Mouse (Mus musculus) adrenal gland, postnatal 10 days (tissue): ENCODE measurements at regions not wholly inside any gene's neighbourhood (a gene's known extent, or its start where the extent isn't known, plus 50 kb on each side); places are given as distances from the start of the nearest gene placed in this dataset.

Experiments used
- DNase-seq: peaks from one replicate; pipeline ENCODE4 v3.0.0; 2021; ENCODE audit warnings: mixed read lengths

DNA sequence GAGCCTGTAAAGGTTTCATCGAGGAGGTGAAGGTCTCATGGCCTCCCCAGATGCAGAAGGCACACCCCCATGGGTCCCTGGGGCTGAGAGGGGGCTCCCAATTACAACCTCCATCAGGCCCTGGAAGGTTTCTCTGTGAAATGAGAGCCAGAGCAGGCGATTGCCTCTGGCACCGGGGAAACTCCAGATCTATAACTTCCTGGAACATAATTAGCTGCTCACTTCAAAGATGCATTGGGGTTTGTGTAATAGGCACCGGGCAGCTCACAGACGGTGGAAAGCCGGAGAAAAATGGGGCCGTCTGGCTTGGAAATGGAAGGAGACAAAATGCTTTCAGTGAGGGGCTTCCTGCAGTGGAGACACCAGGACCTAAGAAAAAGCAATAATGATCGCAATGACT lies 151.2 kb upstream of the Mvb12b start:
- DNase-seq: no peak

GRCm38 (mm10) chr2:34033212-34033611 lies 145.5 kb upstream of the Mvb12b start:
- no peak for DNase-seq

DNA sequence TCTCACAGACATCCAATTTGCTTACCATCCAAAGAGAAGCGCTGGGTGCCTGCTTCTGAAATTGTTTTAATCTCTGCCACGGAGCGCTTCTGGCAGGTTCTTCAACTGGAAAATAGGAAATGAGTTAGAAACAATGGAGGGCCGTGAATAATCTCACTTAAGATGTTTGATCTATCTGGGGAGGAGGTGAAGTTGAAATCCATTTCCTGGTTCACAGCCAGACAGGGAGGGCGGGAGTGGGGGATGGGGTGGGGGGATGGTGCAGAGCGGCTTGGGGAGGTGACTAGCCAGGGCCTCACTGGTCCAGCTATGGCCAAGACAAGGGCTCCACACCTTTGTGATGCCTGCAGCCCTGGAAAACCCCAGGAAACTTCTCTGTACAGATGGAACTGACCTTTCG lies 143.7 kb upstream of the Mvb12b start:
- no peak for DNase-seq

DNA sequence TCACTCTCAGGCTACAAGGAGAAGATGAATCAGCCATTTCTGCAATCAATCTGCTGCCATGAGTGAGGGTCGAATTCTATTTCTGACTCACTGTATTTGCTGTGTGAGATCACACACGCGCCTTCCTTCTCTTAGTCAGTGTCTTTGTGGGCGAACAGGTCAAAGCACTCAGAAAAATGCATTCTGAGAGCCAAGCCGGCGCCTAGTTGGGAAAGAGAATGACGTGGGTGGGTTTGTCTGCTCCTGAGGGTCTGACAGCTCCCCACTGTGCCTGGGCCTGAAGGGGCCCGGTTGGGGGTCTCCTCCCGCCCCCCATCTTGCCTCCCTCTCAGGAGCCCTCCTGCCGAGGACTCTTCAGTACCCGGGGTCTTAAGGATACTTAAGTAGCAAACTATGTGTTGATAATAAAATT lies 143.3 kb upstream of the Mvb12b start:
- DNase-seq: peak; percentile 32

- DNase-seq: no peak
Measured at GRCm38 (mm10) chr2:34027445-34027844, 139.7 kb upstream of the Mvb12b start.

GRCm38 (mm10) chr2:34026566-34027360 lies 139.0 kb upstream of the Mvb12b start:
- no peak for DNase-seq

- DNase-seq: peak; percentile 50
Measured at GRCm38 (mm10) chr2:34025715-34026360, 138.1 kb upstream of the Mvb12b start.

DNA sequence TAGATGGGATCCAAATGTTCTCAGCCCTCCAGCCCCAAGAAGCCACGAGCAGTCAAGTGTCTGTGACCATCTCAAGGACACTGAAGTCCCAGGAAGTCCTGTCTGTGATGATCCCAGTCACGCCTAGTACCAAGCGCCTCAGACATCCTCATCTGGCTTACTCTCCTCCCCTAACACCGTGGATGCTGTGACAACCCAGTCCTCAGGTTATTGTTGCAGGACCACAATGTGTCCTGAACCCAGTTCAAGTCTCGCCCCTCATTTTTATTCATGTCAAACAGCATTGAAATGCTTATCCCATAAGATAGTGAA lies 129.4 kb upstream of the Mvb12b start:
- DNase-seq: no peak

DNA sequence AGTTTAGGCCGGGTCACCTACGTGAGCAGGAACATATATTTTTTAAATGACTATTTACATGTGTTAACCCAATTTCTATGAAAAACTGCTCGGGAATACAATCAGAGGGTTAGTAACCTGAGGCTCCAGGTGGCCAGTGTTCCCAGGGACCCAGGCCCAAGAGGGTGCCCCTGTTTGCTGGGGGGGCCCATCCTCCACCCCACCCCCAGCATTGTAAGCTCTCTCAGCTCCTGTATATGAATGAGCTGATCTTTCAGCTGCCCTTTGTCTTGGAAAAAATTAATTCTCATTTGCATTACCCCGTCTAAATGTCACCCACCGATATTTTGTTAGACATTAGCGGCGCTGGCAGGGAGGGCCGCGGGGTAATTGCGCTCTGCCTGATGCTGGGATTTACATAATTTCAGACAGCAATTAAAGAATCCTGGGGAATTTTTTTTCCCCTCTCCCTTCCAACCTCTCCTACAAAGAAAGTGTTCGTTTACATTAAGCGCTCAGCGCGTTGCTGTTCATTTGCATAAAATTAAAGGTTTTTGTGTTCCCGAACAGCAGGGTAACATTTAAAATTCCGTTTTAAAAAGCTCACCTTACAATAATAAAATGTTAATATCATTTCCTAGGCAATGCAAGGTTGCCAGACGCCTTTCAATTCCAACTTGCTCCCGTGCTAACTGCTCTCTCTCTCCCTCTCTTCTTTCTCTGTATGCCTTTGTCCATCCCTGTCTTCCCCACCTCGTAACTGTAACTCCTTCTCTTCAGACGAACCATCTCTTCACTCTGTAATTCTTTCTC lies 128.8 kb upstream of the Mvb12b start:
- DNase-seq: no peak

DNA sequence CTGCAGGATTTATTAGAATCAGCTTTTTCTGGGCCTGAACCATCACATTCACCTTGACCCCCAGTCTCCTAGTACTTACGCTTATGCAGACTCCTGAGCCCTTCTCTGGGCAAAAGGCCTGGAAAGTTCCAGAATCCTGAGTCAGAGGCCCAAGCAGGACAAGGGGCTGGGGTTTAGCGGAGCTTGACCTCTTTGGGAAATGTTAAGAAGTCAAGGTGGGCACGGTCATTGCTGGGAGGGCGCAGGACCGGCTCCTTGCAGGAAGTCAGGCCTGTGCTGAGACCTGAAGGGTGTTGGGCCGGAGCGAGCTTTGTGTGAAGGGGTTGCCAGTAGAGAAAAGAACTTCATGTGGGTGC lies 127.9 kb upstream of the Mvb12b start:
- DNase-seq: no peak

GRCm38 (mm10) chr2:34014868-34015639 lies 127.3 kb upstream of the Mvb12b start:
- no peak for DNase-seq

GRCm38 (mm10) chr2:34010166-34010565 lies 122.4 kb upstream of the Mvb12b start:
- DNase-seq: no peak

GRCm38 (mm10) chr2:34007916-34008315 lies 120.2 kb upstream of the Mvb12b start:
- DNase-seq: no peak

DNA sequence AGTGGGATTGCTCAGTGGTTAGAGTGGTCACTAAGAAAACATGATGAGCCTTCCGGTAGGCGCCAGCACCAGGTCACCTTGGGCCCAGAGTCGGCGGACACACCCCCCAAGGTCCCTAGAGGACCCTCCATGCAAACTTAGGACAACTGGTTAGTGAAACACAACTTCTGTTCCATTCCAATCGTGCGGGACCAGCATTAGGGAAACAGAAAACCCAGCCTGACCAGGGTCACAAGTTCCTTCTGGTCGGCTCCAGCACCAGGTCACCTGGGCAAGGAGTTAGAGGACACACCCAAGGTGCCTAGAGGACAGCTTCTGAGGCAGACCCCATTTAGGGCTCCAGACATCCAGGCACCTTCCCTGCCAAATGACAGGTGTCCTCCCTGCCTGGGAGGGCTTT lies 109.4 kb upstream of the Mvb12b start:
- no peak for DNase-seq

DNA sequence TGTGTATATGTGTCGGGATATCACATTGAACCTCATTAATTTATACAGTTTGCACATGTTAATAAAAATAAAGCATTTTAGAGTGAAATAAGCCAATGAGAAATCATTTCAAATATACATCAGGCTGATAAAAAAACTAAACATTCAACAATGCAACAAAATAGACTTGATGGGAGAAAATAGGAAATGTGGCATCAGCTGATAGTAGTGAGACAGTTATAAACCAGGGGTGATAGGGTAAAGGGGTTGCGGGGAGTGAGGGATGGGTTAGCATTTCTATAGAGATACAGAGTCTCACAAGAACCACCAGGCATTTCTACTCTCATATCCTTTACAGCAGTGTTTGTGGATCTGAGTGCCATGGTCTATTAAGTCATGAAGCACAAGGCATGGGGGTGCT lies 108.6 kb upstream of the Mvb12b start:
- no peak for DNase-seq

- DNase-seq: no peak
Measured at GRCm38 (mm10) chr2:33991299-33991698, 103.6 kb upstream of the Mvb12b start.

DNA sequence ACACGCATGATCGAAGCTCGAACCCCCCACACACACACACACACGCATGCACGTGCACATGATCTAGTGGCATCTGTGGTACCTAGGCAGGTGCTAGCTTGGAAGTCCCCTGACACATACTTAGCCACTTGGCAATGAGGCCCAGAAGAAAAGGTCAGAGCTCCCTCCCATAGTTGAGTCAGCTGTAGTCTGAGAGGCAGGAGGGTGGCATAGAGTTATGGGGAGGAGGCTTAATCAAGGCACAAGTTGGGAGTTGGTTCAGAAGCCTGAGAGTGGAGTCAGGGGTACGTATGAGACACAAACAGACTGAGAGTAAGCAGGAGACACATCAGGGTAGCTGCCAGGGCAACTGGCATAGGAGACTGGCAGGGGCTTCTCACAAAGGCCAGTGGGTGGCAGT lies 103.0 kb upstream of the Mvb12b start:
- DNase-seq: no peak

GRCm38 (mm10) chr2:33989555-33990370 lies 102.0 kb upstream of the Mvb12b start:
- no peak for DNase-seq

DNA sequence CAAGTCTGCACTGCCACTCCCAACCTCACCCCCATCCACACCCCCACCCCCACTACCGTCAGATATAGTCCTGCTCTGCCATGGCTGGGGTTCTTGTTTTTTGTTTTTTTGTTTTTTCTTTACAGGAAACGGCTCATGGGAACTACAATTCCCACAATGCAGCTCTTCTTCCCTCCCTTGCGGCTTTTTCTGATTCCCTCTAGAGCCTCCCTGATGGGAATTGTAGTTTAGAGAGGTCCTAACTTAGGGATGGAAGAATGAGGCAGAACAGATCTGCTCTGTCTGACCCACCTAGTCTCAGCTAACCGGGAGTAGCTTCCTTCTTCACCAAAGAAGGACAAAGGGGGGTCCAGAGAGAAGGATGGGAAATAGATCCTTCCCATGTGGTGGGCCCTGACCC lies 98.7 kb upstream of the Mvb12b start:
- DNase-seq: no peak

DNA sequence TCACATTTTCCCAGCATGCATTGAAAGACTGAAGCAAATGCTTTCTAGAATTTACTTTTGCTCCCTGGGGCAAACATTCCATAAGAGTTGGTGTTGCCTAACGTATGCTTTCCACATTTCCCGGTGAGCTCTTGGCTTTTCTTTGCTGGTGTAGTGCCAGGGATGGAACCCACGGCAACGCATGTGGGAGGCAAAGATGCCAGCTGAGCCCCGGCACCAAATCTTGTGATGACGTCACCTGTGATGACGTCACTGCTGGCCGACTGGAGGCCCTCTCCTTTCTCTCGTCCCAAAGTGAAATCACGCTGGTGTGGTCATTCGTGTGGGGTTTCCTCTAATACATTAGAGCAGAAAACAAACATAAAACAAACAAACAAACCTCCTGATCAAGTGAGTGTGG lies 97.6 kb upstream of the Mvb12b start:
- DNase-seq: no peak

GRCm38 (mm10) chr2:33983112-33983748 lies 95.5 kb upstream of the Mvb12b start:
- no peak for DNase-seq
